Mouse (Mus musculus) heart, adult 2 months (tissue): ENCODE measurements at regions not wholly inside any gene's neighbourhood (a gene's known extent, or its start where the extent isn't known, plus 50 kb on each side); places are given as distances from the start of the nearest gene placed in this dataset.

Experiments
- DNase-seq, 2 experiments: peaks; one replicate each; pipeline ENCODE4 v3.0.0; 2021
- H3K27ac ChIP-seq: fragments of 200-600 bp; 2 replicates; pipeline ENCODE4 v1.8.1; 2022
- H3K27me3 ChIP-seq: fragments of 200-500 bp; 2 replicates; pipeline ENCODE4 v1.6.1; 2012; ENCODE audit warnings: mild to moderate bottlenecking, low read length, inconsistent platforms, mixed read lengths; ENCODE audit not compliant: control insufficient read depth, insufficient read depth
- H3K36me3 ChIP-seq: fragments of 200-500 bp; 2 replicates; pipeline ENCODE4 v1.6.1; 2012; ENCODE audit warnings: low read length, inconsistent platforms; ENCODE audit not compliant: control insufficient read depth, insufficient read depth
- H3K4me1 ChIP-seq: fragments of 200-500 bp; 2 replicates; pipeline ENCODE4 v1.6.1; 2011; ENCODE audit warnings: low read length; ENCODE audit not compliant: control insufficient read depth, insufficient read depth
- H3K4me3 ChIP-seq: fragments of 200-600 bp; 2 replicates; pipeline ENCODE4 v1.8.1; 2022
- H3K79me2 ChIP-seq: fragments of 200-500 bp; replicated peaks from 2 replicates; pipeline ENCODE4 v1.6.1; 2012; ENCODE audit warnings: mild to moderate bottlenecking, inconsistent platforms, low read length, moderate library complexity, mixed read lengths; ENCODE audit not compliant: control insufficient read depth, insufficient read depth
- H3K9ac ChIP-seq: fragments of 200-500 bp; 2 replicates; pipeline ENCODE4 v1.6.1; 2012; ENCODE audit warnings: low read depth, mild to moderate bottlenecking, control low read depth, inconsistent platforms, low read length, mixed read lengths
- CTCF ChIP-seq: fragments of 200-600 bp; IDR thresholded peaks from 2 replicates; pipeline ENCODE4 v1.8.1; 2022; ENCODE audit warnings: antibody characterized with exemption, mild to moderate bottlenecking, moderate library complexity
- EP300 ChIP-seq: fragments of 200-500 bp; IDR thresholded peaks from 2 replicates; pipeline ENCODE4 v1.6.1; 2011; ENCODE audit warnings: low read depth, low read length, control low read depth; ENCODE audit not compliant: insufficient read depth
- POLR2A ChIP-seq: fragments of 200-500 bp; IDR thresholded peaks from 2 replicates; pipeline ENCODE4 v1.6.1; 2011; ENCODE audit warnings: mild to moderate bottlenecking, low read depth, low read length, control low read depth; ENCODE audit not compliant: insufficient read depth
- WGBS: fragments of 180-500 bp; shearing (Covaris S2); methylation state at CpG from one replicate; pipeline ENCODE4 v1.1.7; 2018; 5-methylcytosine and 5-hydroxymethylcytosine counted together
- intact Hi-C: fragments of 180-260 bp; cut with DNase I; formaldehyde crosslinking; loops from one replicate; pipeline ENCODE4 v1.15.1; 2025

DNA sequence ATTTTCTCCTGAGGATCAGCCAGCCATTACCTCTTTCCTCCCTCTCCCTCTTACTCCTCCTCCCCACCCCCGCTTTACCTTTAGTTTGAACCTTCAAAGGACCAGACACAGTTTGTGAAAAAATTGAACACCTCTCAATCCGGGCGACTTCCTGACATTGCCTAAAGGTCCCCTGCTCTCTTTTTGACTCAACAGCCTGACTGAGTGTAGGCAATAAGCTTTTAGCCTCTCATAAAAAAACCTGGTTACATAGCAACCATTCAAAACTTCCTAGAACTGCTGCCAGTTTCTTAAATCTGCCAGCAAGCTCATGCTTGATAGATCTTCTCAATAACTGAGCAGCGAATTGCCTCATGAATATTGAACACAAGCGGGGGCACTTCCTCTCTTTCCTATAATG lies 71.7 kb downstream of the Zfp945 start:
- no peak overlapping the region for H3K9ac ChIP-seq
- no peaks in the 10 kb centered on the region for H3K4me1 ChIP-seq
- DNase-seq, result no peak
- H3K27me3 ChIP-seq, result no peaks in the 10 kb centered on the region
- intact Hi-C loops, result no loop called here
- no peak overlapping the region for H3K27ac ChIP-seq
- TF ChIP-seq CTCF (no peak), EP300 (no peak), POLR2A (no peak)
- 73% methylated on average over 5 of the region's 5 CpGs for WGBS
- no peaks in the 10 kb centered on the region for H3K36me3 ChIP-seq
- no peaks in the 10 kb centered on the region for H3K79me2 ChIP-seq
- H3K4me3 ChIP-seq, result no peak overlapping the region

DNA sequence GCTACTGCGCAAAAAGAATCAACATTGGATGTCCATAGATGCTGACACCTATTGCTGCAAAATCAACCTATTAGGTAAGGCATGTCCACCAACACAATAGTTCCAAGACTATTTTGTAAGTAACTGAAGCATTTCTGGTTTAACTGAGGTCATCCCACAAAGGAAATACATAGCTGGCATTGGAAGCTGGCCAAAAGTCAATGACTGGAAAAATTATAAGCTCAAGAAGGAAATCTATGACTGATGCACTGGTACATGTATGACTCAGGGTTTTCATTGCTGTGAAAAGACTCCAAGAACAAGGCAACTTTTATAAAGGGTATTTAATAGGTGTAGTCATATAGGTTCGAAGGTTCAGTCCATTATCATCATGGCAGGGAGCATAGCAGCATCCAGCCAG lies 82.5 kb downstream of the Zfp945 start:
- Histone ChIP-seq H3K4me3 (no peak overlapping the region), H3K36me3 (no peaks in the 10 kb centered on the region), H3K27ac (no peak overlapping the region), H3K4me1 (no peaks in the 10 kb centered on the region), H3K9ac (no peak overlapping the region), H3K27me3 (no peaks in the 10 kb centered on the region), H3K79me2 (no peaks in the 10 kb centered on the region)
- WGBS, result 98% methylated on average over 2 of the region's 2 CpGs
- no peak for DNase-seq
- intact Hi-C loops, result no loop called here
- TF ChIP-seq CTCF (no peak), POLR2A (no peak), EP300 (no peak)

DNA sequence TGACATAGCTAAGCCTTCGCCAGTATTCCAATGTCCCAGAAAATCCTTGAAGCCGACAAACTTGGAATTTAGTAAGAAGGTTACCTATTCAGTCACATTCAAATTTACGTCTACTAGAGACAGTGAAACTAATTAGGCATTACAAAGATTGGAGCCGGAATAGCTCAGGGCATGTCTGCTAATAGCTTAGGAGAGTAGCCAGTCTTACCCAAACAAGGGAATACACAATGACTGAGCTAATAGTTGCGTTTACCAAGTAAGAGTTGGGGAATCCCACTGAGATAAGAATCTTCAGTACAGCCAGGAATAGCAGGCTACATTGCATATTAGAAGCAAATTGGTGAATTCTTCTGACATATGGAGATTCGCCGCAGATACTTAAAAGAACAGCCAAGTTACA lies 121.2 kb downstream of the Zfp945 start:
- intact Hi-C loops, result no loop called here
- Histone ChIP-seq H3K4me3 (no peak overlapping the region), H3K27me3 (no peaks in the 10 kb centered on the region), H3K27ac (no peak overlapping the region), H3K36me3 (no peaks in the 10 kb centered on the region), H3K79me2 (no peaks in the 10 kb centered on the region), H3K4me1 (no peaks in the 10 kb centered on the region), H3K9ac (no peak overlapping the region)
- no peak for DNase-seq
- no peak for TF ChIP-seq POLR2A
- TF ChIP-seq CTCF, result no peak
- no peak for TF ChIP-seq EP300
- 64% methylated on average over 7 of the region's 7 CpGs for WGBS

DNA sequence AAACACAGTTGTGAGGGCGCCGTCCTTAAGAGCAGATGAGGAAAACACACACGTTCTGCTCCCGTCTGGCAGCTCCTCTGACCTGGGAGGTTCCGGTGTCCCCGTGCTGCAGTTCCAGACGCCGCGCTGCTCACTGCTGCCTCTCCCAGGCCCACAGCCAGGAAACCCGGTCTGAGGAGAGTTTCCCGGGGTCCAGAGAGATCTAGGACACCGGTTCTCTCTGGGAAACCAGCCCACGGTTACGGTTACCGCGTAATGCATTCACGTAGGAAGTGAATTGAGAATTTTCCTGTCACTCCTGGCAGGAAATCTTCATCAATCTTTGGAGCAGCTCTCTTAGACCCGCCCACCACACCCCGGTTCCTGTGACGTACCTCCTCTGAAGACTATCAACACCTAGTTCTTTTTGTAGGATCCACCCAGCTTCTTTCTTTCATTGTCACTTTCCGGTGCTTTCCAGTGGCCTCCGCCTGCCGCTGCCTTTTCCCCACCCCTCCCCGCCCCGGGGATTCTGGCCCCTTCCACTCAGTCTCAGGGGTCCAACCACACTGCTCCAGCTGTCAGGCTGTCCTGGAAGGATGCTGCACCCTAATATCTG lies 127.3 kb downstream of the Zfp945 start:
- Histone ChIP-seq H3K79me2 (no peaks in the 10 kb centered on the region; the same call in 1 of the 2 replicates), H3K36me3 (no peaks in the 10 kb centered on the region), H3K27ac (peak overlapping the region; percentile 63), H3K9ac (peak overlapping the region; percentile 75), H3K4me3 (peak overlapping the region; percentile 52), H3K4me1 (no peaks in the 10 kb centered on the region; the same call in 1 of the 2 replicates), H3K27me3 (no peaks in the 10 kb centered on the region)
- DNase-seq, result peak; percentile 65 to 67
- intact Hi-C loops, result no loop called here
- WGBS, result 1% methylated on average over 25 of the region's 25 CpGs
- TF ChIP-seq EP300 (no peak), CTCF (peak; percentile 19), POLR2A (no peak)

DNA sequence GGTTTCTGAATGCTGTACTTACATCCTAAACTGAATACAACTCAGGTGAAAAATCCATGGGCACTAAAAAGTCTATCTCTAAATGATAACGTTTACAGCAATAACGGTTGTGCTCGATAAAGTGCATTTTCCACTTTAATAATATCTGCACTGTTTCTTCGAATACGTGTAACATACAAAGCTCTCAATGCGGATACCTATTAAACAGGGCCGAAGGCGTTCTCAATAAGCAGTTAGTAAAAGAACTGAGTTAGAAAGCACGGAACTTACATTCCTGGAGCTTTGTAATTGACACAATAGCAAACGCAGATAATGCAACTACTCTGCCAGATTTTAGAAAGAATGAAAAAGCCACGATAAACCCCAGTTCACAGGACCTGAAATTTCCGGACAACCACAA lies 127.8 kb downstream of the Zfp945 start:
- no peak for TF ChIP-seq POLR2A
- TF ChIP-seq CTCF, result no peak
- TF ChIP-seq EP300, result no peak
- intact Hi-C loops, result no loop called here
- H3K27ac ChIP-seq, result peak overlapping the region; percentile 63
- no peaks in the 10 kb centered on the region for H3K27me3 ChIP-seq
- DNase-seq, result no peak
- peak overlapping the region; percentile 52 for H3K4me3 ChIP-seq
- H3K9ac ChIP-seq, result peak overlapping the region; percentile 75
- no peaks in the 10 kb centered on the region; the same call in 1 of the 2 replicates for H3K4me1 ChIP-seq
- no peaks in the 10 kb centered on the region for H3K36me3 ChIP-seq
- 3% methylated on average over 12 of the region's 12 CpGs for WGBS
- no peaks in the 10 kb centered on the region; the same call in 1 of the 2 replicates for H3K79me2 ChIP-seq

DNA sequence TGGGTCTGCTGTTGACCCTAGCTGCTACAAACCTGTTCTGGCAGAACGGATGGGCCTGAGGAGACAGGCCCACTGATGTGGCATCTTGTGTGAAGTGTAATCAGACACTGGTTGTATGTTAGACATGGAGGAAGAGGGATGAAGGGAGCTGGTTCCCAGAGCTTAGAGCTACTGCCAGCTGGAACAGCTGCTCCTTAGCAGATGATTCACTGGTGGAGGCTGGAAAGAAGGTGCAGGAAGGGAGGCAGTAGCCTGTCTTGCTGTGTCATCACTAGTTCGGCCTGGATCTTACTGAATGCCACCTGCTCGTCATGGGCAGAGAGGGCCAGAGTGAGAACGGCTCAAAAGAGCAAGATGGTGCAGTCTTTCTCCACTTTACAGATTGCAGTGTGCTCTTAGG lies 130.6 kb downstream of the Zfp945 start:
- no peaks in the 10 kb centered on the region for H3K27me3 ChIP-seq
- H3K4me1 ChIP-seq, result no peaks in the 10 kb centered on the region; the same call in 1 of the 2 replicates
- no peak overlapping the region for H3K4me3 ChIP-seq
- TF ChIP-seq EP300 (no peak), CTCF (no peak), POLR2A (no peak)
- 95% methylated on average over 4 of the region's 4 CpGs for WGBS
- H3K79me2 ChIP-seq, result no peaks in the 10 kb centered on the region; the same call in 1 of the 2 replicates
- no peak overlapping the region for H3K27ac ChIP-seq
- DNase-seq, result no peak
- intact Hi-C loops, result no loop called here
- no peaks in the 10 kb centered on the region for H3K36me3 ChIP-seq
- H3K9ac ChIP-seq, result no peak overlapping the region
